Mouse (Mus musculus): ENCODE measurements around the gene Tmem170b. TPM values are rescaled to one million over a fixed set of nuclear protein-coding genes. Genes with fewer than 3 reads are reported as not detected.

Gene Tmem170b
- polyA plus RNA-seq, 1 experiment from 2014 or later = 11.6 TPM

- DNase-seq (ENCODE audit: low spot score) = no peak
- Histone ChIP-seq H3K27me3 (replicated peaks; ENCODE audit: insufficient read depth, low read length) (no peaks in the 10 kb centered on the region), H3K36me3 (ENCODE audit: insufficient read depth, low read length) (no peaks in the 10 kb centered on the region), H3K4me1 (ENCODE audit: insufficient read depth, low read depth, low read length) (no peaks in the 10 kb centered on the region), H3K4me2 (replicated peaks; ENCODE audit: low read depth, low read length) (no peak overlapping the region), H3K4me3 (ENCODE audit: low read depth, low read length) (no peak overlapping the region), H3K9me3 (ENCODE audit: low read length) (no peaks in the 10 kb centered on the region), H3K9ac (replicated peaks; ENCODE audit: low read depth) (no peak overlapping the region), H3K27ac (ENCODE audit: low read length) (no peak overlapping the region)
- 76% methylated on average over 4 of the region's 4 CpGs for WGBS
- TF ChIP-seq EP300 (IDR thresholded peaks at IDR 0.05) (no peak), CTCF (IDR thresholded peaks at IDR 0.05) (no peak)
- ATAC-seq = no peak
Measured at GRCm38 (mm10) chr13:41638083-41638482, 32.4 kb downstream of the Tmem170b start.

DNA sequence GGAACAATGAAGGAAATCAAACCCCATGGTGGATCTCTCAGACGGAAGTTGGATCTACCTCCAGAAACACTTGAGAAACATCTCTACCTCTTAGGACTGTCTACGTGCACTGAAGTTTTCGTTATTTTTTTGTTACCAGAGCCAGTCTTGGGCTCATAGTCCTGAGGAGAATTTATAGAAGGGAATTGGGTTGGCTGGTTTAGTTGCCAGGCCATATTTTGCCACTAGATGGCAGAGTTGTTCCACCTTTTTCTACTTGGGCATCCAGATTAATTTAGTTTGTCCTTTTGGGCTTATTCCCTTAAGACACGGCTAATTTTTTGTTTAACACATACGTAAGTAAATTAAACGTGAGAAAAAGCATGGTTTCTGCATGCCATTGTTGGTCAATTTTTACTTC lies 37.1 kb downstream of the Tmem170b start:
- DNase-seq (ENCODE audit: low spot score) (peak; percentile 75), ATAC-seq (no peak; the same call in 1 of the 2 replicates)
- H3K4me3 ChIP-seq (ENCODE audit: low read depth, low read length) = no peak overlapping the region
- H3K36me3 ChIP-seq (ENCODE audit: insufficient read depth, low read length) = no peaks in the 10 kb centered on the region
- H3K4me1 ChIP-seq (ENCODE audit: insufficient read depth, low read depth, low read length) = peaks cover 7% of the 10 kb centered on the region; the same call in 1 of the 2 replicates
- WGBS = 18% methylated on average over 6 of the region's 6 CpGs
- no peak overlapping the region for H3K4me2 ChIP-seq (replicated peaks; ENCODE audit: low read depth, low read length)
- no peak overlapping the region for H3K27ac ChIP-seq (ENCODE audit: low read length)
- peak; percentile 78 for TF ChIP-seq CTCF (IDR thresholded peaks at IDR 0.05)
- TF ChIP-seq EP300 (IDR thresholded peaks at IDR 0.05) = 0 out of 2 replicates have a peak, but pooled peaks have one; percentile 32
- H3K9ac ChIP-seq (replicated peaks; ENCODE audit: low read depth) = no peak overlapping the region
- no peaks in the 10 kb centered on the region for H3K9me3 ChIP-seq (ENCODE audit: low read length)
- no peaks in the 10 kb centered on the region for H3K27me3 ChIP-seq (replicated peaks; ENCODE audit: insufficient read depth, low read length)

- H3K27ac ChIP-seq (ENCODE audit: low read length) = peak overlapping the region; percentile 59; the same call in 1 of the 2 replicates
- H3K9me3 ChIP-seq (ENCODE audit: low read length) = no peaks in the 10 kb centered on the region
- H3K9ac ChIP-seq (replicated peaks; ENCODE audit: low read depth) = no peak overlapping the region
- peak; percentile 74 for ATAC-seq
- H3K27me3 ChIP-seq (replicated peaks; ENCODE audit: insufficient read depth, low read length) = no peaks in the 10 kb centered on the region
- H3K4me1 ChIP-seq (ENCODE audit: insufficient read depth, low read depth, low read length) = peaks cover 7% of the 10 kb centered on the region; the same call in 1 of the 2 replicates
- no peak overlapping the region for H3K4me2 ChIP-seq (replicated peaks; ENCODE audit: low read depth, low read length)
- 30% methylated on average over 7 of the region's 7 CpGs for WGBS
- no peak overlapping the region for H3K4me3 ChIP-seq (ENCODE audit: low read depth, low read length)
- TF ChIP-seq EP300 (IDR thresholded peaks at IDR 0.05) (no peak), CTCF (IDR thresholded peaks at IDR 0.05) (no peak)
- H3K36me3 ChIP-seq (ENCODE audit: insufficient read depth, low read length) = no peaks in the 10 kb centered on the region
- DNase-seq (ENCODE audit: low spot score) = peak; percentile 83
Measured at GRCm38 (mm10) chr13:41643798-41644197, 38.1 kb downstream of the Tmem170b start.

DNA sequence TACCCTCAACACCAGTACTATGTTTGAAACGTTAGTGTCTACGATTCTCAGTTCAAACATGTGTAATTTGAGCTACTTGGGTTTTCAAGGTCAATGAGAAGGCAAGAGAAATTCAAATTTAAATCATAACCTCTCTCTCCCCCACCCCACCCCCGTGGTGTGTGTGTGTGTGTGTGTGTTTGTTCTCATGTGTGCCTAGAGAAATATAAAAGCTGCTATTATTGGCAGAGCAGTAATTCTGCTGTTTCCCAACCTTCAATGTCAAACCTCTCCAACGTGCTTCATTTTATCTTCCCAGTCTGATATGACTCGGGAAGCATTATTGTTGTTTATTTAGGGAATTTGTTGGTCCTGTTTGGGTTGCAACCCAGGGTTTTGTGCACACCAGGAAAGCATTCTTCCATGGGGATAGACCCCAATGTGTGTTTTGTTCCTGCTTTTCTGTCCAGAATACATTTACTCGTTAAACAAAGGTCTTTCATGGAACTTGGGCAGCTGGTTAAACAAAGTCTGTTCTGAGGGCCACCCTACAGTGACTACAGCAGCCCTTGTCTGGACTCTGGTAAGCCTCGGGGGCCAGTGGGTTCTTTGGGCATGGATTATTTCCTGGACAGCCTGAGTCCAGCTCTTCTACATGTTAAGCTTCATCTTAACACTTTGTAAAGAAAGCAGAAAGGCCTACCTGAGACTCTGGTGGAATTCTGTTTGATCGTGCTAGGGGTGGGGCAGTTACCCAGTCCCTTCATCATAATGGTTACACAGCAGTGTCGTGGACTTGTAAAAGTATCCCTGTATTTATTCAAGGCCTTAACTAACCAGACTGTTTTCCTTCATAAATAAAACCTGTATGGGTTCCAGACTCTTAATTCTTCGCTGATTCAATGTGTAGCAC lies 39.1 kb downstream of the Tmem170b start:
- Histone ChIP-seq H3K9ac (replicated peaks; ENCODE audit: low read depth) (no peak overlapping the region), H3K36me3 (ENCODE audit: insufficient read depth, low read length) (no peaks in the 10 kb centered on the region), H3K27ac (ENCODE audit: low read length) (peak overlapping the region; percentile 54), H3K4me2 (replicated peaks; ENCODE audit: low read depth, low read length) (no peak overlapping the region), H3K4me3 (ENCODE audit: low read depth, low read length) (no peak overlapping the region), H3K9me3 (ENCODE audit: low read length) (no peaks in the 10 kb centered on the region), H3K4me1 (ENCODE audit: insufficient read depth, low read depth, low read length) (peaks cover 7% of the 10 kb centered on the region; the same call in 1 of the 2 replicates), H3K27me3 (replicated peaks; ENCODE audit: insufficient read depth, low read length) (no peaks in the 10 kb centered on the region)
- WGBS = 39% methylated on average over 10 of the region's 10 CpGs
- TF ChIP-seq CTCF (IDR thresholded peaks at IDR 0.05) = no peak
- ATAC-seq = peak; percentile 59
- DNase-seq (ENCODE audit: low spot score) = peak; percentile 70

GRCm38 (mm10) chr13:41645483-41645859 lies 39.8 kb downstream of the Tmem170b start:
- WGBS = 61% methylated on average over 5 of the region's 5 CpGs

GRCm38 (mm10) chr13:41647976-41648375 lies 42.3 kb downstream of the Tmem170b start:
- H3K4me1 ChIP-seq (ENCODE audit: insufficient read depth, low read depth, low read length) = peaks cover 7% of the 10 kb centered on the region; the same call in 1 of the 2 replicates
- no peaks in the 10 kb centered on the region for H3K36me3 ChIP-seq (ENCODE audit: insufficient read depth, low read length)
- no peak for DNase-seq (ENCODE audit: low spot score)
- H3K4me2 ChIP-seq (replicated peaks; ENCODE audit: low read depth, low read length) = no peak overlapping the region
- TF ChIP-seq CTCF (IDR thresholded peaks at IDR 0.05) (no peak), EP300 (IDR thresholded peaks at IDR 0.05) (no peak)
- H3K27ac ChIP-seq (ENCODE audit: low read length) = no peak overlapping the region
- H3K4me3 ChIP-seq (ENCODE audit: low read depth, low read length) = no peak overlapping the region
- no peaks in the 10 kb centered on the region for H3K27me3 ChIP-seq (replicated peaks; ENCODE audit: insufficient read depth, low read length)
- no peak overlapping the region for H3K9ac ChIP-seq (replicated peaks; ENCODE audit: low read depth)
- no peaks in the 10 kb centered on the region for H3K9me3 ChIP-seq (ENCODE audit: low read length)
- WGBS = 92% methylated on average over 6 of the region's 6 CpGs
- no peak for ATAC-seq

More at GRCm38 (mm10) chr13:41645483-41645859, 39.8 kb downstream of the Tmem170b start:
- Histone ChIP-seq H3K9ac (replicated peaks; ENCODE audit: low read depth) (no peak overlapping the region), H3K4me2 (replicated peaks; ENCODE audit: low read depth, low read length) (no peak overlapping the region), H3K4me1 (ENCODE audit: insufficient read depth, low read depth, low read length) (peaks cover 7% of the 10 kb centered on the region; the same call in 1 of the 2 replicates), H3K27me3 (replicated peaks; ENCODE audit: insufficient read depth, low read length) (no peaks in the 10 kb centered on the region), H3K9me3 (ENCODE audit: low read length) (no peaks in the 10 kb centered on the region), H3K4me3 (ENCODE audit: low read depth, low read length) (no peak overlapping the region), H3K27ac (ENCODE audit: low read length) (peak overlapping the region; percentile 54; the same call in 1 of the 2 replicates), H3K36me3 (ENCODE audit: insufficient read depth, low read length) (no peaks in the 10 kb centered on the region)
- DNase-seq (ENCODE audit: low spot score) (no peak), ATAC-seq (no peak)
- TF ChIP-seq CTCF (IDR thresholded peaks at IDR 0.05) = no peak
- no peak for TF ChIP-seq EP300 (IDR thresholded peaks at IDR 0.05)
